Mouse (Mus musculus): ENCODE results near the gene Grip1.

The Grip1 gene

DNA sequence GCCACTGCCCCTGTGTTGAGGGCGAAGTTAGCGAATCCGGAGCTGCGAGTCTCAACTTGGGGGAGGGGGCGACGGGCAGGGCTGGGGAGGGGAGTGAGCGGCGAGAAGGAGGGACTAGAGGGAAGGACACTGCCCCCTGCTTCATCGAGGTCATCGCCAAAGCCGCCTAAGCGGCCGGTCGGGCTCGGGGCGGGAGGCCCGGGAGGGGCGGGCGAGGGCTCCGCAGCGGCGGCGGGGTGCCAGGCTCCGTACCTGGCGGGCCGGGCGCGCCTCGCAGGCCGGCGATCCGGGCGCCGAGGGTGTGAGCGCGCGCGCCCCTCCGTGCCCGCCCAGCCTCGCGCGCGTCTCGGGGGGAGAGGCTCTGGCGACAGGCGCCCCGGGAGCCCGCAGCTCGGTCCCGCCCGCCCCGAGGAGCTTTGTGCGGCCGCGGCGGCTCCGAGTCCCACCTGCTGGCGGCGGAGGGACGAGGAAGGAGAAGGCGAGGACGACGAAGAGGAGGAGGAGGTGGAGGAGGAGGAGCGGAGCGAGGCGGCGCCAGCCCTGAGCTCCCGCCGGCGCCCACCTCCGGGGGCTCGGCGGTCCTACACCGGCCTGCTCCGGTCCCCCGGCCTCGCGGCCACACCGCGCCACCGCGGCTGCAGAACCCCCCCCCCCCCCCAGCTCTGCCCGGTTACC, at the start of gene Grip1:
Gene Grip1, plus strand, starts transcription at position 400 of the 675 bp plus-strand sequence.
- in situ Hi-C loops (cut with MseI, MboI): no loop called here

DNA sequence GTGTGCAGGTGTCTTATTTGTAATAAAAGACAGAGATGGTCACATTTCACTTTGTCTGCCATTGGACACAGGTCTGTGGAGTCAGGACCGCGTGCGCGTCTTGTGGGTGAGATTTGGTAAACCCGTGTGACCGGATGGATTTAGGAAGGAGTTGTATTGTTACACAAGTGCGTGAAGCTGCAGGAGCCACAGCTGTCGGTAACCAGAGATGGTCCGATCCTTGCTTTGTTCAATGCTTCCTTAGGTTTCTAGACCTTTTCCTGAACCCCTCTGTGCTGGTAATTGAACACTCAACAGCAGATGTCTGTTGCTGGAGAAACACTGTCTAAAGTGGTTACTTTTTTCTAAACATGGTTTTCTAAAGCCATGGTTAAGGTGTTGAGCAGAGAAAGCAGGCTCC, 48.5 kb upstream of the Grip1 start:
- in situ Hi-C loops (cut with MseI, MboI): no loop called here

DNA sequence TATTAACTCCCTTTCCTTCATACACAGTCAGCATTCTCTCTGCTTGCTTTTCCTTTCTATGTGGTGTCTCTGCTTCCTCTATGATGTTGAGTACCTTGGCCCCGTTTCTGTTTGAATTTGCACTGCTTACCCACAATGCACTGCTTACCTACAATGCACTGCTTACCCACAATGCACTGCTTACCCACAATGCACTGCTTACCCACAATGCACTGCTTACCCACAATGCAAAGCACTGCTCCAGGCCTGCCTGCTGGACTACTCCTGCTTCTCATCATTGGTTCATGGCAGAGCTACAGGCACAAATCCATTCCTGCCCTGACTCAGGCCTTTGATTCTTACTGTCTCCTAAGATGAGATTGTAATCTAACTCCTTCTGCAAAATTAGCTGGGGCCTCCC, 48.0 kb upstream of the Grip1 start:
- in situ Hi-C loops (cut with MseI, MboI): no loop called here

DNA sequence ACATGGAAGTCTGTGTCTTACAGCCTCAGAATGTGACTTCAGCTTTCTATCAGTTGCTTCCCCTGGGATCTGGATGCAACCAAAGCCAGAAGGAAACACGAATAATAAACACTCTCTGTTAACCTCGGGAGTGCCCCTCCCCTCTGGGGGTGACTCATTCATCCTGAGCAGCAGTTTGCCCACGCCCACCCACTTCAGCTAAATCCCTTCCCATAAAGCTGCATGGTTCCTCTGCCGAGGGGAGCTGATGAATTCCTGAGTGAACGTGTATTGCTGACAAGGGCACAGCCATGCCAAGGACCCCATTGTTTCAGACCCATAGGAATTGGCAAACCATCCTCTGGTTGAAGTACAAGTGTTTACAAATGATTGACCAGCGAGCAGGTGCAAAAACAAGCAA, 45.3 kb upstream of the Grip1 start:
- in situ Hi-C loops (cut with MseI, MboI): no loop called here

DNA sequence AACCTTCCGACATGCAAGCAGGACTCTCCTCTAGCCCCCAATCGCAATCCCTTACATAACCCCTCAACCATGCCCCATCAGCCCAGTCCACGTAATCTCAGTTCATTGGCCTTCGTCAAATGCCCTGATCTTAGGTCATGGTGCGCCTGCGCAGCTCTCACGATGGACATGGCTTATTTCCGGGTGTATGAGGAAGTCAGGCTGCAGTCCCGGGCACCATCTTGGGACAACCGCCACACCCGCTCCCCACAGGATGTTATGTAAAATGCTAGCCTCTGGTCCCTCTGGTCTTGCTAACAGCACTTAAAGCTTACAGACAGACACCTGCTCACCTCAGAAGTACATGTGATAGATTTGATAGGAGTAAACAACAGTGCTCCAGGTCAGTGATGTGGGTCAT, 40.4 kb upstream of the Grip1 start:
- in situ Hi-C loops (cut with MseI, MboI): no loop called here

DNA sequence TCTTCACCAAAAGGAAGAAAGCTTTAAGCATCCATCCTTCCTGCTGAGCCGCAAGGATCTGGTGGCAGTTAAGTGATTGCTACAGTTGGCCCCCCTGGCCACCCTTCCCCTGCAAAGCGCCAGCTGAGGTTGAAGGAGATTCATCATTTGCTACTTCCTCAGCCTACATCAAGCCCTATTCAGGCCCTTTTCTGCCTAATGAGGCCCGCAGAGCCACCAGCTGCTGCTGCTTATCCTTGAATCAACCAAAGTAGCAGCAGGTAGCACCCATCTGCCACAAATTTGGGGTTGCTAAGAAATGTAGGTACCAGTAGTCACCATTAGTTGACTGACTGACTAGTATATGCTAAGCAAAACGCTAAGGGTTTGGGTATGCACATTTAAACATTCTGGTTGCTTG, 38.5 kb upstream of the Grip1 start:
- in situ Hi-C loops (cut with MseI, MboI): no loop called here

DNA sequence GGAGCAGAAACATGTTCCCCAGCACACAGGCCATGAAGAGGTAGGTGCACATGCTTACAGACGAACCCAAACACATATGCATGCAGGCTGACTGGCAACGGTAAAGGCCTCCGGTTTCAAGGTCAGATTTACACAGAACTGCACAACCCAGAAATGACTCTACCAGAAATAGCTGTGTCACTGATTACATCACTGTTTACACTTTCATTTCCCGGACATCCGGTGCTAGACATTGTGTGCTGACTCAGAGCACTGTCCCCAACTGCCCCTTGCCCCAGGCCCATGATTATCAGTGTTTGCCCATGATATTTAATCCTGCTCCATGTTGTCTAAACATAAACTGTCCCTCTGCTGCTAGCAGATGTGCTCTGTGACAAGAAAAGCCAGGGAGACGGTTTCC, 32.2 kb upstream of the Grip1 start:
- in situ Hi-C loops (cut with MseI, MboI): no loop called here

DNA sequence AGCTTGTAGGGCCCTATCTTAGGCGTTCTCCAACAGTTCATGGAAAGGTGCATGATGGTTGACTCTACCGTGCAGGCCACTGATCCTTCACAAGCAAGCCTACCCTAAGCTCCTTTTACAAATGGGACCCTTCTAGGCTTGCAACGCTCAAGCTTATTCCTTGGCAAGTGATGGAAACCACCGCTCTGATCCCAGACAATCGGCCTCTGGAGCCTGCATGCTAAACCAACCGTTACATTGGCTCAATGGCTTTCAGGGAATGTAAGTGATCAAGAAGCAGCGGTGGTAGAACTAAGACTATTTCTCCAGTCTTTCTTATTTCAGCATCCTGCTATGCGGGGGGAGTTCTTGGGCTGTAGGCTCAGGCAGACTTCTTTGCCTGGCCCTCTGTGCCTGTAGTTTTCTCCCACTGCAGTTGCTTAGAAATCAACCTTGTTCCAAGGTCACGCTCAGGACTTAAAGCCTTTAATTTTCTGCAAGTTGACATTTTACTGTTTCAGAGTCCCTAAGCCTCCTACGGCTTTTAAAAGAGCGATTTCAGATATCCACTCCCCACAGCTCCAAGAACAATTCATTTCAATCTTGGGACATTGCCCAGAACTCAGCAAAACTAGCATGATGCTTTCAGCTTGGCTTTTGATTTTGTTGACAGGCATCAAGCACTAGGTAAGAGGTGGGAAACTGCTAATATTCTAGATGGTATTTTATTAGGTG, 29.7 kb upstream of the Grip1 start:
- in situ Hi-C loops (cut with MseI, MboI): no loop called here

DNA sequence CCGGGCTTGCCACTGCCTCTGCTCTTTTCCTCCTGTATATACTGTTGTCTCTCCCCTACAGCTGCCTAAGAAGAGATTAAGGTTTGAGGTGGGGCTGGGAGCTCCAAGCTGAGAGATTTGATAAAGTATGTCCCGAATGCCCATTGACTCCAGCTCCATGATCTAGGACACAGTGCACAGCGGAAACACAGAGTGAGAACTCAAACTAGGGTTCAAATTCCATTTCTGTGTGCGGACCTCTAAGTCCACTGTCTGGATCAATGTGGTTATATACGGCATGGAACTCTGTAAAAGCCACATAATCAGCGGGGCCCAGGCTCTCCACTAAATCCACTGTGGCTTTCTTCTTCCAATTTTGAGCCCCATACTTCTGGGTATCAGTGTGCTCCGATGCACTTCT, 26.0 kb upstream of the Grip1 start:
- in situ Hi-C loops (cut with MseI, MboI): no loop called here

DNA sequence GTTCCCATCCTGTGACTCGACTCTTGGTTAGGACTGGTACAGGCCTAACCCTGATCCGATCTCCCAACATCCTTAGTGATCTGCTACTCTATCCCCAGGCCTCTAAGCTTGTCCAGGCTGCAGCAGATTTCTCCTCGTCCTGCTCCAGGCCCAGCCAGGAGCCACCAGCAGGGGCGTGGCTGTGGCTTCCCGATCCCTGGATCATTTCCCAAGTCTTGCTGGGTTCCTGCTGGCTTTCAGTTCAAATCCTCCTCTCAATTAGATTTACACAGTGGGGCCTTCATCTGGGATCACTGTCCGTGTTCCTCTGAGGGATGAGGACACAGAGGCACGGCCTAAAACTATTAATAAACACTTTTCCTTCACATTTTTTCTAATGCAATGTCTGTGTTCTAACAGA, 25.5 kb upstream of the Grip1 start:
- in situ Hi-C loops (cut with MseI, MboI): no loop called here

DNA sequence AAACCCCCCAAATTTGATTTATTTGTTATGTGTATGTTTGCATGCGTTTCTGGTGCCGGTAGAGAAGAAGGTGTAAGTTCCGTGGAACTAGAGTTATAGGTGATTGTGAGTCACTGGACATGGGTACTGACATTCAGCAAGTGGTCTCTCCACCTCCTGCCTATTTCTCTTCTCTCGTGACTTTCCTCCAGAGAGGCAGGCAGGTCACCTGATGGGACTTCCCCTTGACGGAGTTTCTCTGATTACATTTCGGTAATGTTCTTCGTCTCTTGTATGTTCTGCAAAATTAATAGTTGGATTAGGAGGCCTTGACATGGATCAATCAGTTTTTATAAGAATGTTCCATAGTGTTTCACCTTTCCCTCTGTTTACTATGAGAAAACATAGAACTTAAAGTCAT, 23.4 kb upstream of the Grip1 start:
- in situ Hi-C loops (cut with MseI, MboI): no loop called here

DNA sequence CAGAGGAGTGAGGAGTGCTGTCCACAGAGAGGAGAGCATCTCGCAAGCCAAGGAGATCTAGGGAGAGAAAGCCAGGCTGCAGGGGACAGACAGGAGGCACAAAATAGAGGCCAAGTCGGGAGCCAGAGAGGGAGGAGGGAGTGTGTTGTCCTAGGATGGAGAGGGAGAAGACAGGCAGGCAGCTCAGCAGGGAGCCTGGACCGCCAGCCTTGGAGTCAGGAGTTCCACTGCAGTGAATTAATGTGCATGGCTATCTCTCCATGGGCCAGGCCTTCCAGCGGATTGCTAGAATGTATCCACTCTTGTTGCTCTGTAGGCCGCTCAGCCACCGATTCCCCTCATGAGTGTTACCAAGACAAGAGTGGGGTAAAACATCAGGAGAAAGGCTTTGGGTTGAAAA, 21.8 kb upstream of the Grip1 start:
- in situ Hi-C loops (cut with MseI, MboI): no loop called here

DNA sequence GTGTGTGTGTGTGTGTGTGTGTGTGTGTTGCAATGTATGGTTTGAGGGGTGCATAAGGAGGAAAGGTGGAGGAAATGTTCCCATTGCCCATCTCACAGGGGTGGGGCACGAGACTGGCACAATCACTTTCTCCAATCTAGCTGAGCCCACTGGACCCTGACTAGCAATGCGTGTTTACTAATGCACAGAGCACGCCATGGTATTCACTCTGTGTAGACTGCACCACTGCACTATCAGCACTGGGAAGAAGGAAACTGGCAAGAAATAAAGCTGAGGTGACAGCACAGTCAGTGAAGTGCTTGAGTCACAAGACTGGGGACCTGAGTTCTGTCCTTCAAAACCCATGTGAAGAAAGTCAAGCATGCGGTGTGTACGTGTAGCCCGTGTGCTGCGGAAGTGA, 17.8 kb upstream of the Grip1 start:
- in situ Hi-C loops (cut with MseI, MboI): no loop called here

DNA sequence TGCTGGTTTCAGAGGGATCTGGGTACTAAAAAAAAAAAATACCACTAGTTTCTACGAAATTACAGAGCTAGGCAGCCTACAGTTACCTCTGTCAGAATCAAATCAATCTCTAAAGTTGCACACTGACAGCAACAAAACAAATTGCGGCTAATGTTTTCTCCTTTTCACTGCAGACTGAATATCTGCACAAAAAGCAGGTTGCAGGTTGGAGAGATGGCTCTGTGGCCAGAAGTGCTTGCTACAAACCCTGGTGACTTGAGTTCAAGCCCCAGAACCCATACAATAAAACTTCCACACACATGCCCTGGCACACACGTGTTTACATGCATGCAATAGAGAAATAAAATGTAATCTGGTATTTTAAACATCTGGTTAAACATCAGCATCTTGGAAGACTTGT, 16.3 kb upstream of the Grip1 start:
- in situ Hi-C loops (cut with MseI, MboI): no loop called here

DNA sequence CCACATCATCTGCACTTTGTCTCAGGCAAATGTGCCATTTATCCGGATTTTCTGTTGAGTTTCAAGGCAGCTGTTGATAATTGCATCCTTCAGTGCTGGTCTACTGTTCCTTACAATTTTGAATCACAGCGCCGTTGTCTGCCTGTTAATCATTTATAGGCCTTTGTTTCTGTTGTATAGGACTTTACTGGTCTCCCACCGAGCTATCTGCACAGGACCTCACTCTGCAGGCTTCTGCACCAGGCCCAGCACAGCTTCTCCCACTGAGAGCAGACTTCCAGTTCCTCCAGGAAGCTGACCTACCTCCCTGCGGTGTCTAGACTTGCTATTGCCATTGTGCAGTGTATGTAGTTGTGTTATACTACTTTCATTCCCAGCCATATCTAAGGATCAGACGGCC, 11.9 kb upstream of the Grip1 start:
- in situ Hi-C loops (cut with MseI, MboI): no loop called here

DNA sequence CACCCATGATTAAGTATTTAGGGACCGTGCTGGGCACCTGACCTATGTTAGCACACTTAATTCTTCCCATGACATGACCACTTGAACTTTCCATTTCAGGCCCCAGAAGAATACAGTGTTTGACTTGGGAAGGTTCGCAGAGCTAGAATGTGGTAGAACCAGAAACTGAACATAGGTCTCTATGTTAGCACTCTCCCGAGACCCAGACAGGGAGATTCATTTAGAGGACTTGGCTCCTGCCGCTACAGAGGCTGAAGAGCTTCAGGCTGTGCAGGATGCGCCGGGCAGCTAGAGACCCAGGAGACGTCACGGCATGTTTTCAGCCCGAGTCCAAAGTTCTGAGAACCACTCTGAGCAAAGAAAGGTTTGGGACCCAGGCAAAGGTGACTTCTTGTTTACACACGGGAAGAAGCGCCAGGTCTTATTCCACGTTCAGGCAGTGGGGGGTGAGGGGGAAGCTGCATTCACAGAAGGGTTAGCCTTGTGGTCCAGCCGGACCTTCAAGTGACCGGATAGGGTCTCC, 6.2 kb upstream of the Grip1 start:
- in situ Hi-C loops (cut with MseI, MboI): no loop called here

DNA sequence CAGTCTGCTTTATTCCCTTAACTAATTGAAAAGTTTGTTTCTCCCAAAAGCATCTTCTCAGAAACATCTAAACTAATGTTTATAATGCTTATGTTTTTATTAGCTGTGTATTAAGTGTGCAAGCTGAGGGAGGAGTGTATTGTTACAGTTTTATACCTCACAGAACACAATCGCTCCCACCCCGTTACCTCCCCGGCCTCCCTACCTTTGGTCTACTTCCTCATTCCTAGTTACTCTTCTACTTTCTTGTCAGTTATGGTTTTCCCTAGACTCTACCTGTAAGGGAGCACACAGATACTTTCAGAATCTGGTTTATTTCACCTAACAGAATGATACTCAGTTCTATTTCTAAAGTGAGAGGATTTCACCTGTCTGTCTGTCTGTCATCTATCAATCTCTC, 5.7 kb upstream of the Grip1 start:
- in situ Hi-C loops (cut with MseI, MboI): no loop called here

DNA sequence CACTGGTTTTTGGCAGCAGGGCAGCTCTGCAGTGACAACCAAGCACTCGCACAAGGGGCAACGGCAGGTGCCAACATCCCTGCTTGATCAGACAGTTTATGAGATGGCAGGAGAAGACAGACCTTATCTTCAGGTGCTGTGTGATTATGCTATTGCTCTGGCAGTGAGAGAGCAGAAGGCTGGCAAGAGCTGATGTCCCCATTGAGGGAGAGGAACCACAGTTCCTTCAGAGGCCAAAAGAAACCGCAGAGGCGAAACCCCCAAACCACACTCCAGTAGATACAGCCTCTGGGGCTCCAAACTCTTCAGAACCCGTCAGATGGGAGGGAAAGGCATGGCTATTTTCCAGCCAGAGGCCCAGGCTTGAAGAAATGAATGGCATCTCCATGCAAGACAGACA, 932 bp upstream of the Grip1 start:
- in situ Hi-C loops (cut with MseI, MboI): no loop called here

DNA sequence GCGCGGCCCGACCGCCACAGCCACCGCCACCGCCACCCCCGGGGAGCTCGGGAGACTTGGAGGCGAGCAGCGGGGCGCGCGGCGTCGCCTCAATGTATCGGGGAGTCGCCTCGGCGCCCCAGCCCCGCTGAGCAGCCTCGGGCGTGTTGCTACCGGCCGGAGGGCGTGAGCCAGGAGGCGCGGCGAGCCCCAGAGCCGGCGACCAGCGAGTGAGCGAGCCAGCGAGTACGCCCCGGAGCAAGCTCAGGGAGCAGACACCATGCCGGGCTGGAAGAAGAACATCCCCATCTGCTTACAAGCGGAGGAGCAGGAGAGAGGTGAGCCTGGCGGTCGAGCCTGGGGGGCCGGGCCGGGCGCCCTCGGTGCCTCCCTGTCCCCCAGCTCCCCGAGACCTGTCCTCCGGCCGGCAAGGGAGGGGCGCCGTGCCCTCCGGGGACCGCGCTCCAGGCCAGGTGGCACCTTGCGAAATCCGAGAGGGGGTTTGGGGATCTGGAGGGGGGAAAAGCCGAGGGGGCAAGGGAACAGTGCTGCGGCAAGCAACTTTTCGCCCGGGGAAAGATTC, 557 bp downstream of the Grip1 start:
- in situ Hi-C loops (cut with MseI, MboI): no loop called here

DNA sequence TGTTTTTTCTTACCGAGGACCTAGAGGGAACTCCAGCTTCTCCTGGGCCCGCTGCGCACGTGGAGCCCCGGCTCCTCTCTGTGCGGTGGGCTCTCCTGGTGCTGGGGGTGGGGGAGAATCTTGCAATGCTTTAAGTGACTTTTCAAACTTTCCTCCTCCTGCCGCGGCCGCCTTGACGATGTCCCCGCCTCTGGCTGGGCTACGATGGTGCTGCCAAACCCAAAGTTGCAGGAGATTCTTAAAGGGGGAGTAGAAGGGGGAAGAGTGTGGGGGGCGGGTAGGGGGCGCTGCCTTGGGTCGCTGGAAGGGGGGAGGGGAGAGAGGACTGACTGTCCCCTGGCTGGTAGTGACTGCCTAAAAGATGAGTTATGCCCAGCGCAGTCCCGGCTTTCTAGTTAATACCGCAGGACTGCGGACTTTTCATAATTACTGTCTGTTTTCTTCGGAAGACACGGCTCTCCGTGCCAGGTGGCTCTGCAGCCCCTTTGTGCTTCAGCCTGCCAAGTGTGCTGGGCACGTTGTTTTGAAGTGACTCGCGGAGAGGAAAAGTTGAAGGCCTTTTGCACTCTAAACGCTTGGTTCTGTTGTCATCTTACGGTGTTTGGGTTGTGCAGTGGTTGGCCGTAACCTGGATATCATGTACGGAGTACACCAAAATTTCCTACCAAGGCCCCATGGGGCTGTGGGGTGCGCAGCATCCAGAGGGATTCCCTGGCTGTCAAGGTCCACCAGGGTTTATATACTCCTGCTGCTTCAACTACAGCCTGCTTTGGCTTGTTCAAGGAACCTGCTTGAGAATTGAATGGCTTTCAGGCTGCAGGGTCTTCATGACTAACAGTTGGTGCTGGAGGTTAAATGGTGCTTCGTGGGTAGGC, 1.3 kb downstream of the Grip1 start:
- in situ Hi-C loops (cut with MseI, MboI): no loop called here

DNA sequence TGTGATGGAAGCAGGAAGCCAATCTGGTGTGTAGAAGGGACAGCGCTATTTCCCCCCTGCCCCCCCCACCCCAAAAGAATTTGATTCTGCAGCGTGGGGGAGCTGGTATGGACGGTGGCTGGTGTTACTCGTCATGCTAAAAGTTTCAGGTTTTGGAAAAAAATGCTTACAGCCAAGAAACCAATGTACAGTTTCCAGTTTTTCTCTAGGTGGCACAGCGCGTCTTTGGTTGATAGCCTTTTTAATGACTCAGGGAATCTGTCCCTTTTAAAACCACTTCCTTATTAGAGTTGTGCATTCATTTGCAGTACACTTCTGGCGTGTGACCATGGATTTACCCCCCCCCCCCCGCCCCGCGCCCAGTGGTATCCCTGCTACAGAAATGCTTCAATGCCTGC, 1.9 kb downstream of the Grip1 start:
- in situ Hi-C loops (cut with MseI, MboI): no loop called here

DNA sequence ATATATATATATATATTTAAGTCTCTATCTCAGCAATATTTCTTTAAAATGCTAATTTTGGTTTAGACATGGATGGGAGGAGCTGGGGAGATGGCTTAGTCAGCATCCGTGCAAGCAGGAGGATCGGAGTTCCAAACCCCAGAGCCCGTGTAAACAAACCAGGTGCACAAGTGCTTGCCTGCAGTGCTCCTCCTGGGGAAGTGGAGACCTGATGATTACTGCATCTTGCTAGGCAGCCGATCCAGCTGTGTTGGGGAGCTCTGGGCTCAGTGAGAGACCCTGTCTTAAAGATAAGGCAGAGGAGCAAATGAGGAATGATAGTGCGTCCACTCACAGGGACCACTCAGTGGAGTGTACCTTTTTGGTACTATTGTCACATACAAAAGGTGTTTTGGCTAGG, 3.5 kb downstream of the Grip1 start:
- in situ Hi-C loops (cut with MseI, MboI): no loop called here

All from mouse trophoblast stem cell (cell line).